Mouse (Mus musculus): ENCODE results near the gene Elp4. TPM values are rescaled to one million over a fixed set of nuclear protein-coding genes. Genes with fewer than 3 reads are reported as not detected.

The Elp4 gene
- polyA plus RNA-seq, 1 experiment from 2014 or later, result 67.5 TPM

DNA sequence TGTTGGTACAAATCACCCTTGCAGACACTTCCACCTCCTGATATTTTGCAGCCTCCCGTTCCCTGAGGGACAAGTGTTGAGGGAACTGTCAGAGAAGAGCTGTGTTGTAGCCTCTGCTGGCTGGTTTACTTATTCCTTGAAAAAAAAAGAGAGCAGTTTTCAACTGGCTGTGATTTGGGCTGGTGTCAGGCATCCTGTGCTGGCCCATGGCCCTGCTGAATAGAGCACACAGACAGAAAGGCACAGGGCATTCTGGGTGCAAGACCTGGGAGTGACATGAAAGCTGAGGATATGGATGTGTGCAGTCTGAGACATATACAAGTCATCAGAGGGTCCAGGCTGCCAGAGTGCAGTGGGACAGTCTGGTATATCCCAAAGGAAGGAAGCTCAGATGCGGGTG lies 205.7 kb downstream of the Elp4 start:
- Histone ChIP-seq H3K36me3 (peaks cover 15% of the 10 kb centered on the region), H3K27ac (replicated peaks) (no peak overlapping the region), H3K4me1 (peaks cover 3% of the 10 kb centered on the region; the same call in 1 of the 2 replicates), H3K4me3 (no peak overlapping the region), H3K9me3 (replicated peaks) (no peaks in the 10 kb centered on the region), H3K27me3 (ENCODE audit: low read depth, poor library complexity, severe bottlenecking) (peaks cover 57% of the 10 kb centered on the region)
- DNase-seq (ENCODE audit: low spot score), result peak; percentile 11
- 86% methylated on average over 2 of the region's 2 CpGs for WGBS

DNA sequence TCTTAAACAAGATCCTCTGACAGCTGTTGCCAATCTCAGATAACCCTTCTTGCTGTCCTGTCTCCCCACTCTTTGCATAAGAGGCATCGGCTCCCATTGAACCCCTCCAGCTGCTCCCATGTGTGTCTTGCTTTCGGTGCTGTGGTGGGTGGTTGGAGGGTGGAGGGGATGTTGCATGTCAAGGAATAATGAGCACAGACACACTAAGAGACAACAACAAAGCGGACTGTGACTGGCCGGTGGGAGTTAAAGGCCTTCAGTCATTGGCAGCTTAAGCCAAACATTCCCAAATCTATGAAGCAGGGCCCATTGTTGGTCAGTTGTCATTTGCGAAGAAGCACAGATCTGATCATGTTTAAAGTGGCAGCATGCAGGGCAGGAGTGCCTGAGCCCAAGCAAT lies 206.6 kb downstream of the Elp4 start:
- Histone ChIP-seq H3K36me3 (peaks cover 19% of the 10 kb centered on the region), H3K27ac (replicated peaks) (no peak overlapping the region), H3K27me3 (ENCODE audit: low read depth, poor library complexity, severe bottlenecking) (peaks cover 65% of the 10 kb centered on the region), H3K9me3 (replicated peaks) (no peaks in the 10 kb centered on the region), H3K4me1 (peaks cover 3% of the 10 kb centered on the region; the same call in 1 of the 2 replicates), H3K4me3 (no peak overlapping the region)
- WGBS, result 70% methylated on average over 5 of the region's 5 CpGs
- DNase-seq (ENCODE audit: low spot score), result peak; percentile 10

DNA sequence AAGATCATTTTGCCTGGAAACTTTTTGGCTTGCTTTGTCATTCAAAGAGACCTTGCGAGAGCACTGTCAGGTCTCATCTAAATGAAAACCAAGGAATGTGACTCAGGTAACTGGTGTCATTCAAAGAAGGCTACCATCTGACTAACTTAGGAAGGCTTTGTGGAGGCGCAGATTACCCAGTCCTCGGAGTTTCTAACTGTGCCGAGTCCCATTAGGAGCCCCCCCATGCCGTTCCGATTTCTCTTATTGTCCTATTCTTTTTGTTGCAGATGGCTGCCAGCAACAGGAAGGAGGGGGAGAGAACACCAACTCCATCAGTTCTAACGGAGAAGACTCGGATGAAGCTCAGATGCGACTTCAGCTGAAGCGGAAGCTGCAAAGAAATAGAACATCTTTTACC lies 213.1 kb downstream of the Elp4 start:
- Histone ChIP-seq H3K27ac (replicated peaks) (no peak overlapping the region), H3K27me3 (ENCODE audit: low read depth, poor library complexity, severe bottlenecking) (peaks cover 100% of the 10 kb centered on the region), H3K9me3 (replicated peaks) (no peaks in the 10 kb centered on the region), H3K36me3 (peaks cover 24% of the 10 kb centered on the region), H3K4me3 (no peak overlapping the region), H3K4me1 (peaks cover 59% of the 10 kb centered on the region)
- DNase-seq (ENCODE audit: low spot score), result no peak
- WGBS, result 5% methylated on average over 10 of the region's 10 CpGs

DNA sequence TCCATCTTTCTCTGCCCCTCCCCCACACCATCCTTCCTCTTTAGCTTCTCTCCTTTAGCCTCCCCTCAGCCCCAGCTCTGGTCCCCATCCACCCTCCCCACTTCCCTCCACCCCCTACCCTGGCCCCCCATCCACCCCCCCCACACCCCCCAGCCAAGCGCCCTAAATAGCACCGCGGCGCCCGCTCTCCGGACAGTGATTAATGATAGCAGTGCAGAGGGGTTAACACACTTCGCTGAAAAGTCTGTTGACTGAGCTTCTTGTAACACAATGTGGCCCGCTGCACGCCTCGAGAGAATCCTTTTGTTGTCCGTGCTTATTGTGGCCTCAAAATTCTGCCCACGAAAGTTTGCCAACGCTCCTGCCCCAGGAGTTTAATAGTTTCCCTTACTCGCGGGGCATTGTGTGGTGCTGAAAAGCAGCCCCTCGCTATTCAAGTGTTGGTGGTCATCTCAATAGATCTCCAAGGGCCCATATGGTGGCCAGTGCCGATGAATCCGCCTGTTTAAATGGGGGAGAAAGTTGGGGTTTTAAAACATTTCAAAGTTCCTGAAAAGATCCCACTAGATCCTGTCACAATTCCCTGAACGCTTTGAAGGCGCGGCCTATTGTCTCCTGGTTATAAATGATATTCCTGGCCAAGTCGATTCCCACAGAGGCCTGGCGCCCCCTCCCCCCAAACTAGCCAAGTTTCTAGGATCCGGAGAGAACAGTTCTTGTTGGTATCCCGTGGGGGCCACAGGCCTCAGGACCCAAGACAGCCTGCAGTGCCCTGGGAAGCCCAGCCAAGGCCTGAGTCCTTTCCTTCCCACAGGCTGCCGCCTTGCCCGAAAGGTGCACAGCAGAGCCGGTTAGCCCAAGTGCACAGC lies 214.4 kb downstream of the Elp4 start:
- peaks cover 16% of the 10 kb centered on the region for H3K36me3 ChIP-seq
- no peaks in the 10 kb centered on the region for H3K9me3 ChIP-seq (replicated peaks)
- H3K27me3 ChIP-seq (ENCODE audit: low read depth, poor library complexity, severe bottlenecking), result peaks cover 100% of the 10 kb centered on the region
- H3K27ac ChIP-seq (replicated peaks), result peak overlapping the region; percentile 80
- H3K4me3 ChIP-seq, result peak overlapping the region; percentile 47
- peaks cover 70% of the 10 kb centered on the region for H3K4me1 ChIP-seq
- WGBS, result 1% methylated on average over 28 of the region's 28 CpGs
- DNase-seq (ENCODE audit: low spot score), result peak; percentile 66

DNA sequence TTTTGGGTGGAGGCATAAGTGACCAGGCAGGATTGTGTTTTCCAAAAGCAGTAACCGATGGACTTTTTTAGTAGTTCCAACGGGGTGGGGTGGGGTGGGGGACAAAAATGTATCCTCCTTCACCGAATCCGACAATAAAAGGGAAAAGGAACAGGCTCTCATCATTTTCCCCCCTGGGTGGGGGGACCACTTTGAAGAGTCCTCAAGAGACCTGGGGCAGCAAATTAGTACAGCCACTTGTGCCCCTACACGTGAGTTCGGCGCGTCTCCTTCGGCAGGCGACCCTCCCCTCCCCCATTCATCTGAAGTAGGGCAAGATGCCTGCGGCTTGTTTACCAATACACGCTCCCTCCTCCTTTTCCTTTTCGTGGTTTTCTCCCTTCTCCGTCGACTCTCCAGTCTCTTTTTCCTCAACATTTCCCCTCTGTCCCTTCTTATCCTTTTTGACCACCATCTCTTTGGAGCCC lies 215.0 kb downstream of the Elp4 start:
- under 1% methylated on average over 15 of the region's 15 CpGs for WGBS
- DNase-seq (ENCODE audit: low spot score), result peak; percentile 64
- H3K27me3 ChIP-seq (ENCODE audit: low read depth, poor library complexity, severe bottlenecking), result peaks cover 100% of the 10 kb centered on the region
- H3K27ac ChIP-seq (replicated peaks), result peak overlapping the region; percentile 80
- H3K4me1 ChIP-seq, result peaks cover 69% of the 10 kb centered on the region
- peaks cover 14% of the 10 kb centered on the region for H3K36me3 ChIP-seq
- no peaks in the 10 kb centered on the region for H3K9me3 ChIP-seq (replicated peaks)
- H3K4me3 ChIP-seq, result peak overlapping the region; percentile 47

DNA sequence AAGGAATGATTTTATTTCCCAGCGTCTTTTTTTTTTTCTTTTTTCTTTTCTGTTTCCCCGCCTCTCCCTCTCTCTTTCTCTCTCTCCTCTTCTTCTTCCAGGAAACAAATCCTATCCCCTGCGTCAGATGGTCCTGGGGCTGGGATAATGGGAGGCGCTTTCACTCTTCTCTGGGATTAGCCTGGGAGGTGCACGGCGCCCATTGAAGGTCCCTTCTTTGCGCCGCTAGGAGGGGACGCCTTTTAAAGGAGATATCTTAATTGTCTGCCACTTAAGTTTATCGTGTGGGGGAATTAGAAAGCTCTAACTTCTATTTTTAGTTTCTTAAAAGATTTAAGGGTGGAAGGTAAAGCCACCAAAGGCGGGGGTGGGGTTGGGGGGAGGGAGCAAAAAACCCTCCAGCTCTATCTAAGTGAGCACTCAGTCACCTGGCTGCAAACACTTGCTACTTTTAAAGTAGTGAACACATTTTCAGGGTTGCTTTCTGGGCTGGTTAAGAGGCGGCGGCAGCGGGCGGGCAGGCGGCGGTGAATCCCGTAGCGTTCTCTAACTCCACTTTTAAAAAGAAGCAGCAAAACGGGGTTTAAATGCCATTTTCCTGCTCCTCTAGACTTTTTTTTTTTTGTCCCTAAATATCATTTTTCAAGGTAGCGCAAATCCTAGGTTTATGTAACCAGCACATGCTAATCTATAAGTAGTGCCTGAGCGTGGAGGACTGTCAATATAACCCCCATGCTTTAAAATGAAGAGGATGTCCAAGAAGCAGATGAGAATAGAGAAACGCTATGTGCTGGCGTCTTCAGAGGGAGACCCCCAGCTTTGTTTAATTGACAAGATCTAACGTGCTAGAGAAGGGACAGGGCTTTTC lies 215.7 kb downstream of the Elp4 start:
- WGBS, result under 1% methylated on average over 25 of the region's 25 CpGs
- peak overlapping the region; percentile 80 for H3K27ac ChIP-seq (replicated peaks)
- peak; percentile 53 for DNase-seq (ENCODE audit: low spot score)
- H3K27me3 ChIP-seq (ENCODE audit: low read depth, poor library complexity, severe bottlenecking), result peaks cover 100% of the 10 kb centered on the region
- peak overlapping the region; percentile 47 for H3K4me3 ChIP-seq
- peaks cover 14% of the 10 kb centered on the region for H3K36me3 ChIP-seq
- no peaks in the 10 kb centered on the region for H3K9me3 ChIP-seq (replicated peaks)
- H3K4me1 ChIP-seq, result peaks cover 72% of the 10 kb centered on the region

DNA sequence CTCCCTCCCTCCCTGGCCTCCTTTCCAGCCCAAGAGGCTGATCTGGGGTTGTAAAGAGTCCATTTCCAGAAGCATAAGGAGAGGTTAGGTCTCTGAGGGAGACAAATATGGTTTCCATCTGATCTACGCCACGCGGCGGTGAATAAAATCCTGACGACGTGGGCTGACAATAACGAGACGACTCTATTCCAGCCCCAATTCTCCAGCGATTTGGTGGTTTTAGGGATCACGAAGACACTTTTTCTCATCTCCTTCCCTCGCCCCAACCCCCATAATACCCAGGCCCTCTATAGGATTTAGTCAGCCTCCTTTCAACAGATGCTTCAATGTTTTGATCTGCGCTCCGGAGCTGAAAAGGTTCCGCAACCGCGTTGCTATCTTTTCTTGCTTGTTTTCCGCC lies 216.4 kb downstream of the Elp4 start:
- Histone ChIP-seq H3K36me3 (peaks cover 12% of the 10 kb centered on the region), H3K27ac (replicated peaks) (peak overlapping the region; percentile 80), H3K4me3 (peak overlapping the region; percentile 47), H3K4me1 (peaks cover 75% of the 10 kb centered on the region), H3K9me3 (replicated peaks) (no peaks in the 10 kb centered on the region), H3K27me3 (ENCODE audit: low read depth, poor library complexity, severe bottlenecking) (peaks cover 100% of the 10 kb centered on the region)
- WGBS, result under 1% methylated on average over 17 of the region's 17 CpGs
- DNase-seq (ENCODE audit: low spot score), result no peak

DNA sequence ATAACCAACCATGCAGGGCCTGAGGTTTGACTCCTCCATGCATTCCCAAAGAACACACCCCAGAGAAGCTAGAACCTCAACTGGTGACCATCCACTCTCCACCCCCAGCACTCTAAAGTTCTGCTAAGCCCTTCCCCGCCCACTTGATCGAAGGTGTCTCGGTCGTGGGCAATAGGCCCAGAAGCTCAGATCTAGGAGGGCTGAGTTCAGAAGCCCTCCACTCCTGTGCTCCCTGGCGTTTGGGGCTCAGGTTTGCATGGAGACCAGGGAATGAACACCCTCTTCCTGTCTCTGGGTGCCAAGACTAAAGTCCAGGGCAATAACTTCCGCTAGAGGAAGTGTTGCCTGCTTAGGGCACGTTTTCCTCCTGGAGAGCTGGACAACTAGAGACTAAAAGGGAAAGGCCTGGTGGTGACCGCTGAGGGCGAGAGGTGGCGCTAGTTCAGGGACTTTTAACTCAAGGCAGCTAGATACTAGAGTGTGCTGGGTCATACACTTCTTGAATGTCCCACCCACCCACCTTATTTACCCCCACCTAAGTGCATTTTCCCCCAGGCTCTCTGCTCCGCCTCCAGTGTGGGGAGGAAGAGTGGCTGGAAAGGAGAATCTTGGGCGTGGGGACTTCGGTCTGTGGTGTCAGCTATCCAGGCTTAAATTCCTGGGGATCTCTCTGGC lies 216.9 kb downstream of the Elp4 start:
- peak; percentile 73 for DNase-seq (ENCODE audit: low spot score)
- Histone ChIP-seq H3K27ac (replicated peaks) (peak overlapping the region; percentile 80), H3K36me3 (peaks cover 7% of the 10 kb centered on the region), H3K9me3 (replicated peaks) (no peaks in the 10 kb centered on the region), H3K4me1 (peaks cover 79% of the 10 kb centered on the region), H3K4me3 (peak overlapping the region; percentile 47), H3K27me3 (ENCODE audit: low read depth, poor library complexity, severe bottlenecking) (peaks cover 100% of the 10 kb centered on the region)
- WGBS, result under 1% methylated on average over 13 of the region's 13 CpGs

DNA sequence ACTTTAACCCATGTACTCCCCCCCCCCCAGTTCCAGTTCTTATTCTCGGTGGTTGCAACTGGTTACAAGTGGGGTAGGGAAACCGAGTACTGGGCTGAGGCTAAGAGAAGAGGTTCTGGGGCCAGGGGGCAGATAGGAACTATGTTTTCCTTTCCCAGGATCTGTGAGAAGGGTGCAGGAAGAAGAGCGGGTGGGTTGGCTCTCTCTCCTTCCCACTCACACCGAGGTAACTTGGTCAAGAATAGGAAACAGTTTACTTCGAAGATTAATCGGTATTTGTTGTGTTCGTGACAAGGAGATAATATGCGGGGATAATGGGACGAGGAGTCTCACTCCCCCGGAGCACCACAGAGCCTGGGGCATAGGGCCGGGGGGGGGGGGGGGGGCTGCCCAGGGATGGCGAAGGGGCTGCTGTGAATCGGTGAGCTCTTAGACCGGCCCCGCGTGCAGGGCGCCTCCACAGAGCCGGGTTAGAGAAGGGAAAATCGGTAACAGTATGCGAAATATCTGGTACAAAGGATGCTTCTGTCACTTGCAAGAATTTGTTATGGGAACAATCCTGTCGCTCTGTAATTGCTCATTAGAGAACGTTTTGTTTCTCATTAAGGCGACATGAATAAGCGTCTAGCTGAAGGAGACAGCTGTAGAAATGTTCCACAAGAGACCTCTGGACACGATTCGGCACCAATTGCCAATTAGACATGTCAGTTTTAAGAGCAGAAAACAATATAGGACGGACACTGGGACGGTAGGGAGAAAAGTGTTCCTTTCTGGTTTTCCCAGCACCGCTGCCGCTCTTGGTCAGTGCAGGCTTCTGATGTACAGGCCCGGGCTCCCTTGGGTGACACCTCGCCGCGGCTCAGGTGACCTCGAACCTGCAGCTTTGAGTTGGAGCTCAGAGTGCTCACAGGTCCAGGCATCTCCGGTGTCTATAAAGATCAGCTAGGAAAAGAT lies 217.7 kb downstream of the Elp4 start:
- peak overlapping the region; percentile 47 for H3K4me3 ChIP-seq
- peaks cover 86% of the 10 kb centered on the region for H3K4me1 ChIP-seq
- H3K36me3 ChIP-seq, result peaks cover 2% of the 10 kb centered on the region; the same call in 1 of the 2 replicates
- DNase-seq (ENCODE audit: low spot score), result no peak
- H3K27ac ChIP-seq (replicated peaks), result peak overlapping the region; percentile 80
- no peaks in the 10 kb centered on the region for H3K9me3 ChIP-seq (replicated peaks)
- 5% methylated on average over 36 of the region's 36 CpGs for WGBS
- peaks cover 100% of the 10 kb centered on the region for H3K27me3 ChIP-seq (ENCODE audit: low read depth, poor library complexity, severe bottlenecking)

DNA sequence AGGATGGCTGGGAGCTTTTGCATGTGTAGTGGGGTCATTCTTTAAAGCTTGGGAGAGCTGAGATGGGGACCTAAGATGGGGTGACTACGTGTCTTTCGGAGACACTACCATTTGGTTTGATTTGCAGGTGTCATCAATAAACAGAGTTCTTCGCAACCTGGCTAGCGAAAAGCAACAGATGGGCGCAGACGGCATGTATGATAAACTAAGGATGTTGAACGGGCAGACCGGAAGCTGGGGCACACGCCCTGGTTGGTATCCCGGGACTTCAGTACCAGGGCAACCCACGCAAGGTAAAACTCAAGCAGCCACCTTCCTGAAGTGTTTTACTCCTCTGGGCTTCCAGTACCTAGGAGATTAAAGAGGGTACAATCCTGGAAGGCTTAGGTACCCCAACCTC lies 218.7 kb downstream of the Elp4 start:
- Histone ChIP-seq H3K4me1 (peaks cover 86% of the 10 kb centered on the region), H3K9me3 (replicated peaks) (no peaks in the 10 kb centered on the region), H3K4me3 (peak overlapping the region; percentile 47; the same call in 1 of the 2 replicates), H3K36me3 (peaks cover 2% of the 10 kb centered on the region; the same call in 1 of the 2 replicates), H3K27me3 (ENCODE audit: low read depth, poor library complexity, severe bottlenecking) (peaks cover 100% of the 10 kb centered on the region), H3K27ac (replicated peaks) (peak overlapping the region; percentile 80; the same call in 1 of the 2 replicates)
- no peak for DNase-seq (ENCODE audit: low spot score)
- 25% methylated on average over 11 of the region's 11 CpGs for WGBS

DNA sequence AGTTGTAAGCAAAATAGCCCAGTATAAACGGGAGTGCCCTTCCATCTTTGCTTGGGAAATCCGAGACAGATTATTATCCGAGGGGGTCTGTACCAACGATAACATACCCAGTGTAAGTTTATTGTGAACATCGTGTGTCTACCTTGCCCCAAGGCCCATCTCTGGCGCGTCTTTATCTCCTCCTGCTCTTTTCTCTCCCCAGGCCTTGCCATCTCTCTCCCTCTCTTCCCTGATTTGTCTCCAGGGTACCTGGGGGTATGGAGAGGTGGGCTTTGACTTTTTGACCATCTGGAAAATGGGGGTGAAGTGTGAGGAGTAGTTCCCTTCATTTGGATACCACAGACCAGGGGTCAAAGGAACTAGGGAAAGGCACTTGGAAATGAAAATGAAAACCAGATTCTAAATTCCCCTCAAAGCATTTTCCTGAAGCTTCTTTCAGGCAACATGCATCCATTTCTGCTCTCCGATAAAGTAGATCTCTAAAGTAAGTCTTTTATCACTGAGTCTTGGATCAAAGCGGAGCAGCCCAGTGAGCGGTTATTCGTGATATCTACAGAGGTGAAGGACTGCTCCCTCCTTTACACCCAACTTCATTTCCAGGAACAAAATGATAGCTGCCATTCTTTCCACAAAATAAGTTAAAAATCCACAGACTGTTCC lies 219.2 kb downstream of the Elp4 start:
- peak; percentile 34 for DNase-seq (ENCODE audit: low spot score)
- Histone ChIP-seq H3K4me3 (no peak overlapping the region), H3K9me3 (replicated peaks) (no peaks in the 10 kb centered on the region), H3K4me1 (peaks cover 86% of the 10 kb centered on the region), H3K27me3 (ENCODE audit: low read depth, poor library complexity, severe bottlenecking) (peaks cover 100% of the 10 kb centered on the region), H3K27ac (replicated peaks) (0 out of 2 replicates have a peak overlapping the region, but pooled peaks have one; percentile 9), H3K36me3 (peaks cover 2% of the 10 kb centered on the region; the same call in 1 of the 2 replicates)
- 14% methylated on average over 11 of the region's 11 CpGs for WGBS

Measured in midbrain, embryonic 10.5 days (tissue).